Mouse (Mus musculus) brain, embryonic 14.5 days (tissue): ENCODE data around the gene Mtmr6.

Experiments used
- CTCF ChIP-seq: fragments of 200-500 bp; IDR thresholded peaks from 2 replicates; pipeline ENCODE4 v1.5.1; 2012; ENCODE audit warnings: inconsistent platforms, mild to moderate bottlenecking, moderate library complexity, borderline replicate concordance; ENCODE audit not compliant: insufficient read depth, insufficient read length; ENCODE audit errors: extremely low read depth
- POLR2A ChIP-seq: fragments of 200-500 bp; IDR thresholded peaks from 2 replicates; pipeline ENCODE4 v1.6.1; 2012; ENCODE audit warnings: mild to moderate bottlenecking, inconsistent platforms, borderline replicate concordance; ENCODE audit not compliant: poor library complexity, insufficient read depth, insufficient read length, severe bottlenecking; ENCODE audit errors: extremely low read depth

DNA sequence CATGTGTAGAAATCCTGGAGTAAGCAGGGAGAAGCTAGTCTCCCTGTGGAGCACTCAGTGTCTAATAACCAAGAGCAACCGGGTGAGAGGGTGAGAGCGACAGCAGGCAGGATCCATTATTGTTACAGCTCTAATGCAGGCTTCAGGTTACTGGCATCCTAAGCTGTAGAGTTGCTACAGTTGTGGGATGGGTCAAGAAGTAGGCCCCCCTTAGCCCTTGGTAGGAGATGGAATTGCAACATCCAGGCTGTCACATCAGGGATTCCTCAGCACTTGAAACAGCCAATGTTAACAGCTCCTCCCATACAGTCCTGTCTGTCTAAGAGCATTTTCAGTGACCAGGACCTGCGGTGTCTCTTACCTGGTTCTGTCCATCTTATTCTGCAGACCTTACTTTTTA lies 8.7 kb upstream of the Mtmr6 start:
- TF ChIP-seq CTCF (no peak), POLR2A (no peak)
